Mouse (Mus musculus) spleen, adult 2 months (tissue): ENCODE results near the gene Cfb. TPM values are rescaled to one million over a fixed set of nuclear protein-coding genes. Genes with fewer than 3 reads are reported as not detected.

Experiments
- DNase-seq, 2 experiments: peaks; one replicate each; pipeline versions ENCODE4 v3.0.0 to v3.0.0-alpha.2; 2012 to 2021; ENCODE audit warnings: low spot score in 2 of 2, low read depth in 1 of 2
- H3K27ac ChIP-seq: fragments of 200-500 bp; 2 replicates; pipeline ENCODE4 v1.5.1; 2012; ENCODE audit warnings: low read length, inconsistent platforms; ENCODE audit not compliant: insufficient read depth
- H3K27me3 ChIP-seq: fragments of 200-500 bp; 2 replicates; pipeline ENCODE4 v1.6.1; 2012; ENCODE audit warnings: mild to moderate bottlenecking, moderate library complexity, low read length, inconsistent platforms; ENCODE audit not compliant: control insufficient read depth, insufficient read depth
- H3K36me3 ChIP-seq: fragments of 200-500 bp; 2 replicates; pipeline ENCODE4 v1.6.1; 2012; ENCODE audit warnings: mild to moderate bottlenecking, low read length, inconsistent platforms; ENCODE audit not compliant: control insufficient read depth, insufficient read depth
- H3K4me1 ChIP-seq: fragments of 200-500 bp; 2 replicates; pipeline ENCODE4 v1.6.1; 2011; ENCODE audit warnings: inconsistent platforms; ENCODE audit not compliant: control insufficient read depth, insufficient read depth, insufficient read length
- H3K4me3 ChIP-seq: fragments of 200-500 bp; 2 replicates; pipeline ENCODE4 v1.5.1; 2011; ENCODE audit warnings: mild to moderate bottlenecking, inconsistent platforms; ENCODE audit not compliant: insufficient read depth, insufficient read length; ENCODE audit errors: extremely low read depth
- CTCF ChIP-seq: fragments of 200-500 bp; IDR thresholded peaks from 2 replicates; pipeline ENCODE4 v1.5.1; 2011; ENCODE audit warnings: mild to moderate bottlenecking, inconsistent platforms; ENCODE audit not compliant: insufficient read depth, insufficient read length, insufficient replicate concordance; ENCODE audit errors: extremely low read depth
- POLR2A ChIP-seq: fragments of 200-500 bp; IDR thresholded peaks from 2 replicates; pipeline ENCODE4 v1.6.1; 2011; ENCODE audit warnings: low read depth, low read length, inconsistent platforms
- WGBS: fragments of 180-500 bp; shearing (Covaris S2); methylation state at CpG from one replicate; pipeline ENCODE4 v1.1.7; 2018; 5-methylcytosine and 5-hydroxymethylcytosine counted together
- polyA plus RNA-seq: library from polyadenylated mRNA; depleted of rRNA; stranded (reverse); fragments of >200 nt; gene quantifications from 2 replicates; pipeline ENCODE4 v1.2.3, GENCODE M21; 2012

Cfb gene
- polyA plus RNA-seq, 1 experiment = 22.8 TPM

- TF ChIP-seq POLR2A (no peak), CTCF (no peak)
- no peaks in the 10 kb centered on the region for H3K36me3 ChIP-seq
- no peak overlapping the region for H3K27ac ChIP-seq
- no peaks in the 10 kb centered on the region for H3K27me3 ChIP-seq
- no peak overlapping the region for H3K4me3 ChIP-seq
- no peak for DNase-seq
- 93% methylated on average over 3 of the region's 3 CpGs for WGBS
- H3K4me1 ChIP-seq = peaks cover 5% of the 10 kb centered on the region; the same call in 1 of the 2 replicates
Measured at GRCm38 (mm10) chr17:34885615-34886014, 23.3 kb upstream of the Cfb start.

GRCm38 (mm10) chr17:34884704-34885103 is 22.4 kb upstream of the Cfb start:
- no peak overlapping the region for H3K27ac ChIP-seq
- H3K36me3 ChIP-seq = no peaks in the 10 kb centered on the region
- 82% methylated on average over 6 of the region's 6 CpGs for WGBS
- TF ChIP-seq CTCF = no peak
- TF ChIP-seq POLR2A = no peak
- peaks cover 8% of the 10 kb centered on the region; the same call in 1 of the 2 replicates for H3K4me1 ChIP-seq
- H3K4me3 ChIP-seq = no peak overlapping the region
- no peak for DNase-seq
- no peaks in the 10 kb centered on the region for H3K27me3 ChIP-seq

- no peak for DNase-seq
- H3K4me1 ChIP-seq = peaks cover 12% of the 10 kb centered on the region; the same call in 1 of the 2 replicates
- H3K36me3 ChIP-seq = no peaks in the 10 kb centered on the region
- no peak for TF ChIP-seq CTCF
- TF ChIP-seq POLR2A = no peak
- H3K27ac ChIP-seq = no peak overlapping the region
- 47% methylated on average over 3 of the region's 3 CpGs for WGBS
- H3K4me3 ChIP-seq = no peak overlapping the region
- H3K27me3 ChIP-seq = no peaks in the 10 kb centered on the region
Measured at GRCm38 (mm10) chr17:34883332-34883731, 21.0 kb upstream of the Cfb start.

GRCm38 (mm10) chr17:34881683-34882310 is 19.5 kb upstream of the Cfb start, which contains the start of gene Gm20547:
Gene Gm20547 (minus strand): TSS chr17:34882042.
- Histone ChIP-seq H3K27me3 (no peaks in the 10 kb centered on the region), H3K27ac (no peak within 1 kb of the TSS), H3K4me3 (no peak within 1 kb of the TSS; the same call in 1 of the 2 replicates), H3K4me1 (peaks cover 7% of the 10 kb centered on the region; the same call in 1 of the 2 replicates), H3K36me3 (no peaks in the 10 kb centered on the region)
- DNase-seq = no peak
- TF ChIP-seq CTCF = no peak
- 82% methylated on average over 15 of the region's 15 CpGs for WGBS

- peaks cover 7% of the 10 kb centered on the region; the same call in 1 of the 2 replicates for H3K4me1 ChIP-seq
- TF ChIP-seq POLR2A = no peak
- no peak for TF ChIP-seq CTCF
- H3K36me3 ChIP-seq = no peaks in the 10 kb centered on the region
- H3K27ac ChIP-seq = no peak overlapping the region
- H3K4me3 ChIP-seq = no peak overlapping the region; the same call in 1 of the 2 replicates
- no peaks in the 10 kb centered on the region for H3K27me3 ChIP-seq
- DNase-seq = no peak
Measured at GRCm38 (mm10) chr17:34881166-34881565, 18.8 kb upstream of the Cfb start.

- H3K27me3 ChIP-seq = no peaks in the 10 kb centered on the region
- peak within 1 kb of the TSS; percentile 3; the same call in 1 of the 2 replicates for H3K27ac ChIP-seq
- peak within 1 kb of the TSS; percentile 29; the same call in 1 of the 2 replicates for H3K4me3 ChIP-seq
- 44% methylated on average over 11 of the region's 11 CpGs for WGBS
- H3K36me3 ChIP-seq = no peaks in the 10 kb centered on the region
- no peak for DNase-seq
- peaks cover 7% of the 10 kb centered on the region; the same call in 1 of the 2 replicates for H3K4me1 ChIP-seq
- TF ChIP-seq CTCF (no peak), POLR2A (no peak)
Measured at GRCm38 (mm10) chr17:34879336-34879879, 17.1 kb upstream of the Cfb start, which contains the start of gene Zbtb12. Gene Zbtb12 (plus strand): TSS chr17:34879483.

- DNase-seq = no peak
- H3K4me1 ChIP-seq = peaks cover 2% of the 10 kb centered on the region; the same call in 1 of the 2 replicates
- no peak overlapping the region for H3K4me3 ChIP-seq
- H3K27me3 ChIP-seq = no peaks in the 10 kb centered on the region
- H3K27ac ChIP-seq = no peak overlapping the region
- no peaks in the 10 kb centered on the region for H3K36me3 ChIP-seq
- WGBS = 93% methylated on average over 6 of the region's 6 CpGs
- TF ChIP-seq POLR2A (no peak), CTCF (no peak)
Measured at GRCm38 (mm10) chr17:34874321-34874720, 12.0 kb upstream of the Cfb start.
